Mouse (Mus musculus) Muller cell, postnatal 12 days (primary cell): ENCODE measurements around the gene Zfp966.
"Not testable (repeated sequence)": the region's sequence is repeated elsewhere in the genome, so short reads cannot be mapped to it uniquely, and the experiment has no call there.

ENCODE experiments used
- DNase-seq: peaks from one replicate; pipeline ENCODE4 v3.0.0-alpha.2; 2015; ENCODE audit errors: inconsistent ontology term

Zfp966 gene

DNA sequence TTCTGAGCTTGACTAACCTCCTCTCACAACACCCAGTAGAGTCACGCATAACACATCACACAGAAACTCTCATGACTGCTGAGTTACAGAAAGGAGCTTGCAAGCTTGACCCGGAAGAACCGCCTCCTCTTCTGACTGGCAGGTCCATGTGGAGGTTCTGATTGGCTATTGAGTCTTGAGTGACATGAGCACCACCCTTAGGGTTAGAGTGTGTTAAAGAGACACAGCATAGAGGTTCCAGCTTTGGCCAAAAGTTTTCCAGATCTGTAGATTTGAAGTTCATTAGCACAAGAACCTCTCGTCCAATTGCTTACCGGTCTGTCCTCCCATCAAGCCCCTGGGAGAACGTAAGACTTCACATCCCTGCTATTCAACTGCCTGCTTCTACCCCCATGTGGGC lies at the start of gene Zfp966:
Gene Zfp966, minus strand, starts transcription at position 101 of the 400 bp plus-strand sequence.
- DNase-seq: not testable (repeated sequence)

- not testable (repeated sequence) for DNase-seq
Observed at GRCm38 (mm10) chr2:175965031-175965430, 34.1 kb upstream of the Zfp966 start, which contains the start of gene Gm2026. Gene Gm2026, plus strand, starts transcription at chr2:175965331.

DNA sequence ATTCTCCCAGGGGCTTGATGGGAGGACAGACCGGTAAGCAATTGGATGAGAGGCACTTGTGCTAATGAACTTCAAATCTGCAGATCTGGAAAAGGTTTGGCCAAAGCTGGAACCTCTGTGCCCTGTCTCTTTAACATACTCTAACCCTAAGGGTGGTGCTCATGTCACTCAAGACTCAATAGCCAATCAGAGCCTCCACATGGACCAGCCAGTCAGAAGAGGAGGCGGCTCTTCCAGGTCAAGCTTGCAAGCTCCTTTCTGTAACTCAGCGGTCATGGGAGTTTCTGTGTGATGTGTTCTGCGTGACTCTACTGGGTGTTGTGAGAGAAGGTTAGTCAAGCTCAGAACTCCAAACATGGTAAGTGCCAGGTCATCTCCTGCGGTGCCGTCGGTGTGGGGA lies 61.9 kb downstream of the Zfp966 start, which contains the start of gene Gm6710:
Gene Gm6710, plus strand, starts transcription at position 196 of the 400 bp plus-strand sequence.
- DNase-seq: not testable (repeated sequence)
